Comparison of ENCODE assay signal across 8 mouse cellular contexts in genomic region chr5:52833761-52834274, GRCm38 (mm10). TPM values are rescaled to one million over a fixed set of nuclear protein-coding genes. Genes with fewer than 3 reads are reported as not detected.
DNase-seq lines count a peak whose midpoint lies in the region; ATAC-seq and TF ChIP-seq lines count a peak whose summit lies in the region.

Gene Anapc4 (plus strand): TSS chr5:52834012.

- peaks cover 32% of the 10 kb centered on the region for H3K4me1 ChIP-seq in erythroblast, embryonic 14.5 days (ENCODE audit: control insufficient read depth)
- 0 out of 2 replicates have a peak, but pooled peaks cover 6% of the 10 kb centered on the region for H3K4me1 ChIP-seq in heart, embryonic 11.5 days (ENCODE audit: control insufficient read depth, insufficient read depth, low read length)
- H3K4me1 ChIP-seq in kidney, embryonic 16.5 days (ENCODE audit: insufficient read depth, low read length), result peaks cover 23% of the 10 kb centered on the region
- peaks cover 7% of the 10 kb centered on the region; the same call in 1 of the 2 replicates for H3K4me1 ChIP-seq in liver, adult 2 months (ENCODE audit: control insufficient read depth, insufficient read depth, low read length)

- H3K79me2 ChIP-seq in C2C12 (ENCODE audit: control insufficient read depth, insufficient read depth) (peaks cover 48% of the 10 kb centered on the region), myocyte (ENCODE audit: control insufficient read depth, insufficient read depth) (peaks cover 32% of the 10 kb centered on the region)
- H3K79me2 ChIP-seq in liver, adult 2 months (ENCODE audit: control insufficient read depth, insufficient read depth, low read length), result peaks cover 2% of the 10 kb centered on the region; the same call in 1 of the 2 replicates

- peak; percentile 86 for TF ChIP-seq POLR2A in brain, embryonic 14.5 days (IDR thresholded peaks at IDR 0.05; ENCODE audit: borderline replicate concordance, extremely low read depth, insufficient read depth, insufficient read length, poor library complexity, severe bottlenecking)
- TF ChIP-seq POLR2A in liver, adult 2 months (IDR thresholded peaks at IDR 0.05; ENCODE audit: extremely low read depth, insufficient read depth, low read length), result 0 out of 2 replicates have a peak, but pooled peaks have one; percentile 38
- TF ChIP-seq POLR2A in myocyte (IDR thresholded peaks at IDR 0.05; ENCODE audit: insufficient read length, low read depth), result peak; percentile 81

- peak; percentile 99 for DNase-seq in brain, embryonic 14.5 days (ENCODE audit: low read depth)
- DNase-seq in liver, adult 2 months (ENCODE audit: extremely low read depth, low read depth, low spot score), result peak; percentile 94
- DNase-seq in splenic B cell, adult 2 months (ENCODE audit: low read depth, low spot score), result peak; percentile 99

- peaks cover 31% of the 10 kb centered on the region for H3K79me3 ChIP-seq in C2C12 (ENCODE audit: low read depth)

- H3K27me3 ChIP-seq in C2C12 (ENCODE audit: control insufficient read depth, insufficient read depth, insufficient read length) (no peaks in the 10 kb centered on the region), myocyte (ENCODE audit: control insufficient read depth, insufficient read depth, insufficient read length) (no peaks in the 10 kb centered on the region)
- no peaks in the 10 kb centered on the region for H3K27me3 ChIP-seq in erythroblast, embryonic 14.5 days (ENCODE audit: control insufficient read depth)
- no peaks in the 10 kb centered on the region for H3K27me3 ChIP-seq in heart, embryonic 11.5 days (ENCODE audit: control insufficient read depth, insufficient read depth, low read length)
- no peaks in the 10 kb centered on the region for H3K27me3 ChIP-seq in kidney, embryonic 16.5 days (ENCODE audit: insufficient read depth, low read length)
- H3K27me3 ChIP-seq in liver, adult 2 months (ENCODE audit: control insufficient read depth, insufficient read depth, low read length), result no peaks in the 10 kb centered on the region
- no peaks in the 10 kb centered on the region for H3K27me3 ChIP-seq in splenic B cell, adult 2 months (ENCODE audit: control insufficient read depth, insufficient read depth, low read length, poor library complexity, severe bottlenecking)

- peak within 1 kb of the TSS; percentile 90 for H3K27ac ChIP-seq in heart, embryonic 11.5 days (ENCODE audit: low read depth, low read length)
- peak within 1 kb of the TSS; percentile 93 for H3K27ac ChIP-seq in kidney, embryonic 16.5 days (ENCODE audit: low read length)
- H3K27ac ChIP-seq in liver, adult 2 months (replicated peaks; ENCODE audit: insufficient read depth, low read depth, low read length), result peak within 1 kb of the TSS; percentile 53

- H3K36me3 ChIP-seq in C2C12 (ENCODE audit: control insufficient read depth, insufficient read depth) (peaks cover 23% of the 10 kb centered on the region), myocyte (ENCODE audit: control insufficient read depth, insufficient read depth) (peaks cover 21% of the 10 kb centered on the region)
- H3K36me3 ChIP-seq in erythroblast, embryonic 14.5 days (ENCODE audit: control insufficient read depth), result peaks cover 10% of the 10 kb centered on the region
- peaks cover 6% of the 10 kb centered on the region for H3K36me3 ChIP-seq in heart, embryonic 11.5 days (ENCODE audit: control insufficient read depth, insufficient read depth, low read length)
- 0 out of 2 replicates have a peak, but pooled peaks cover 6% of the 10 kb centered on the region for H3K36me3 ChIP-seq in kidney, embryonic 16.5 days (ENCODE audit: insufficient read depth, low read length)
- H3K36me3 ChIP-seq in liver, adult 2 months (ENCODE audit: control insufficient read depth, insufficient read depth, low read length), result peaks cover 2% of the 10 kb centered on the region; the same call in 1 of the 2 replicates
- H3K36me3 ChIP-seq in splenic B cell, adult 2 months (ENCODE audit: control insufficient read depth, insufficient read depth, low read length, poor library complexity, severe bottlenecking), result no peaks in the 10 kb centered on the region

- peak within 1 kb of the TSS; percentile 77 for H3K4me3 ChIP-seq in C2C12 (ENCODE audit: insufficient read depth, poor library complexity, severe bottlenecking)
- peak within 1 kb of the TSS; percentile 75 for H3K4me3 ChIP-seq in erythroblast, embryonic 14.5 days (replicated peaks)
- peak within 1 kb of the TSS; percentile 82 for H3K4me3 ChIP-seq in heart, embryonic 11.5 days (ENCODE audit: low read depth, low read length)
- peak within 1 kb of the TSS; percentile 93 for H3K4me3 ChIP-seq in kidney, embryonic 16.5 days (ENCODE audit: low read length)
- peak within 1 kb of the TSS; percentile 73 for H3K4me3 ChIP-seq in liver, adult 2 months (ENCODE audit: insufficient read depth, low read depth, low read length)
- peak within 1 kb of the TSS; percentile 64 for H3K4me3 ChIP-seq in myocyte

- WGBS in heart, embryonic 11.5 days (ENCODE audit: insufficient replicate concordance), result under 1% methylated on average over 50 of the region's 50 CpGs
- under 1% methylated on average over 43 of the region's 50 CpGs for WGBS in kidney, embryonic 16.5 days
- WGBS in liver, adult 2 months, result under 1% methylated on average over 50 of the region's 50 CpGs

- TF ChIP-seq CTCF in C2C12 (IDR thresholded peaks at IDR 0.05; ENCODE audit: control insufficient read depth, insufficient read depth, insufficient read length), result no peak
- no peak for TF ChIP-seq CTCF in brain, embryonic 14.5 days (IDR thresholded peaks at IDR 0.05; ENCODE audit: borderline replicate concordance, extremely low read depth, insufficient read depth, insufficient read length)
- no peak for TF ChIP-seq CTCF in liver, adult 2 months (IDR thresholded peaks at IDR 0.05; ENCODE audit: low read depth, low read length)

- H3K9me3 ChIP-seq in erythroblast, embryonic 14.5 days (ENCODE audit: control insufficient read depth, low read length), result peaks cover 8% of the 10 kb centered on the region
- no peaks in the 10 kb centered on the region for H3K9me3 ChIP-seq in heart, embryonic 11.5 days (replicated peaks; ENCODE audit: control insufficient read depth, low read length)
- H3K9me3 ChIP-seq in kidney, embryonic 16.5 days (ENCODE audit: low read length), result no peaks in the 10 kb centered on the region

- H3ac ChIP-seq in C2C12 (ENCODE audit: control insufficient read depth, insufficient read length, low read depth), result peak within 1 kb of the TSS; percentile 83
- H3ac ChIP-seq in myocyte (ENCODE audit: control insufficient read depth, insufficient read length), result peak within 1 kb of the TSS; percentile 3

- H3K9ac ChIP-seq in heart, embryonic 11.5 days (ENCODE audit: low read depth, low read length), result peak within 1 kb of the TSS; percentile 96
- H3K9ac ChIP-seq in kidney, embryonic 16.5 days (replicated peaks; ENCODE audit: low read length), result peak within 1 kb of the TSS; percentile 95
- H3K9ac ChIP-seq in liver, adult 2 months (ENCODE audit: low read depth, low read length), result peak within 1 kb of the TSS; percentile 78

- peak; percentile 99 for ATAC-seq in heart, embryonic 11.5 days (replicated peaks; ENCODE audit: insufficient number of reproducible peaks, low FRiP score, low TSS enrichment)
- ATAC-seq in kidney, embryonic 16.5 days (ENCODE audit: low FRiP score, low TSS enrichment), result peak; percentile 100

- H3K4me2 ChIP-seq in heart, embryonic 11.5 days, result peak within 1 kb of the TSS; percentile 69
- peak within 1 kb of the TSS; percentile 89 for H3K4me2 ChIP-seq in kidney, embryonic 16.5 days (replicated peaks; ENCODE audit: low read depth, low read length)
- H3K4me2 ChIP-seq in myocyte (ENCODE audit: low read depth), result peak within 1 kb of the TSS; percentile 86

TF ChIP-seq in C2C12, 6 proteins besides CTCF, POLR2A, EP300 and RAD21:
- no peak for TF ChIP-seq MYOG (IDR thresholded peaks at IDR 0.05; ENCODE audit: control insufficient read depth, extremely low read depth, insufficient read length)
- TF ChIP-seq FOSL1 (IDR thresholded peaks at IDR 0.05; ENCODE audit: insufficient read depth, low read length, poor library complexity, severe bottlenecking), result no peak
- no peak for TF ChIP-seq MYOD1 (IDR thresholded peaks at IDR 0.05; ENCODE audit: control insufficient read depth, insufficient read length, low read depth)
- no peak for TF ChIP-seq CEBPB (IDR thresholded peaks at IDR 0.05; ENCODE audit: low read depth)
- TF ChIP-seq USF1 (IDR thresholded peaks at IDR 0.05; ENCODE audit: low read depth), result no peak
- TF ChIP-seq MAX (IDR thresholded peaks at IDR 0.05), result peak; percentile 15

TF ChIP-seq in myocyte, 11 proteins besides CTCF, POLR2A, EP300 and RAD21:
- TF ChIP-seq TCF12 (IDR thresholded peaks at IDR 0.05; ENCODE audit: insufficient read depth, poor library complexity, severe bottlenecking) (no peak), USF1 (IDR thresholded peaks at IDR 0.05; ENCODE audit: low read depth) (no peak), REST (IDR thresholded peaks at IDR 0.05; ENCODE audit: insufficient read depth, insufficient read length) (no peak), E2F4 (IDR thresholded peaks at IDR 0.05; ENCODE audit: insufficient read depth) (no peak), MYOG (IDR thresholded peaks at IDR 0.05; ENCODE audit: control insufficient read depth in 1 of 3, insufficient read depth in 1 of 3, insufficient read length in 2 of 3, low read depth in 2 of 3) (peak in 1 of 3 experiments; percentile 65), POLR2AphosphoS2 (IDR thresholded peaks at IDR 0.05; ENCODE audit: insufficient read length, low read depth) (peak; percentile 90), MAX (IDR thresholded peaks at IDR 0.05; ENCODE audit: low read depth) (no peak), MYOD1 (IDR thresholded peaks at IDR 0.05; ENCODE audit: control insufficient read depth in 1 of 3, insufficient read length in 2 of 3, low read depth in 2 of 3) (peak in 2 of 3 experiments; percentile 54 to 66), SRF (IDR thresholded peaks at IDR 0.05; ENCODE audit: control insufficient read depth, insufficient read length, low read depth) (peak; percentile 57), TCF3 (IDR thresholded peaks at IDR 0.05; ENCODE audit: insufficient read length, low read depth) (no peak), CEBPB (IDR thresholded peaks at IDR 0.05; ENCODE audit: insufficient read depth, poor library complexity, severe bottlenecking) (no peak)
TF ChIP-seq in myocyte: peak in this region for 4.

RNA-seq across cellular contexts. Expression of gene Anapc4, which starts in this region (rescaled TPM):
- polyA plus RNA-seq in C2C12 (2012; fragmentation: generic; extraction: Trizol) (41.3 TPM), myocyte (2012; fragmentation: generic; extraction: Trizol) (32.2 TPM)
- 140 and 148 TPM in 2 replicates for polyA plus RNA-seq in brain, embryonic 14.5 days (2012; rRNA removed)
- 0.13 and 0.26 TPM in 2 replicates for polyA plus RNA-seq in erythroblast, embryonic 14.5 days (2012)
- polyA plus RNA-seq in heart, embryonic 11.5 days (2014; fragmentation: Nextera tagmentation; extraction: Ambion mirVana), result 82.6 and 90.7 TPM in 2 replicates
- 105 and 106 TPM in 2 replicates for polyA plus RNA-seq in kidney, embryonic 16.5 days (2015; fragmentation: Nextera tagmentation; extraction: Ambion mirVana)
- 21.9 and 33.7 TPM in 2 replicates for total RNA-seq in liver, adult 2 months (2014; rRNA removed)
- 5.2 and 6.8 TPM in 2 replicates for polyA plus RNA-seq in liver, adult 2 months (2012; rRNA removed)

Comparison
In these comparisons a context has a peak if more than half of its experiments do, and no peak if none do; other contexts are left out.
1. Peak in every context shown above with its lines: DNase-seq, ATAC-seq, H3K4me3 ChIP-seq and H3K27ac ChIP-seq.